In the genomic region with DNA sequence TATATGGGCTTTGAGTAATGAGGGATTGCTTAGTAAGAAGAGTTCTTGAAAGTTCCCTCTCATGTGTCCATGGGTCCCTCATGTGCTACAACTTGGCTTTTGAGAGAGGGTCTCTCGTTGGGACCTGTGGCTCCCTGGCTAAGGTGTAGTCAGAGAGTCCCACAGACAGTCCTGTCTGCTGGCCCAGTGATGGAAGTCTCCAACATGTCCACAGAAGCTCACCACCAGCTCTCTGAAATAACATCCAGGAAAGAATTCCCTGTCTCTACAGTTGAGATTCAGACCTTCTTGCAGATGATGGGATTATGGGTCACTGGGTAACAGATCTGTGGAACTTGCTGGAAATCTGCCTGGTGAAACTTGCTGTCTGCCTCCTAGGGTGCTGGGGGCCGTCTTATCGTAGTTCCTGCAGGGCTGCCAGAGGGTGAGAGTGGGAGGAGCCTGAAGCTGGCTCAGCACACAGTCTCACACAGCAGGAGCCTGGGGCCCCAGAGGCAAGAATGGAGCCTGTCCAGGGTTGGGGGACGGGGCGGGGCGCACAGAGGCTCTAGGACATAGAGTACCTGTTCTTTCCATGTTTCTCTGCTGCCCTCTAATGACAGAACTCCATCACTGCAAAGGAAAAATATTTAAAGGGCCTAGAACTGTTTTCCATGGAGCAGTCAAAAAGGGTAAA, we compare ENCODE assay signal across 8 mouse cellular contexts. TPM values are rescaled to one million over a fixed set of nuclear protein-coding genes. Genes with fewer than 3 reads are reported as not detected.
A peak's percentile ranks its signal among the peaks of the same experiment; 100 is the strongest.
DNase-seq lines count a peak whose midpoint lies in the region; ATAC-seq and TF ChIP-seq lines count a peak whose summit lies in the region.

No protein-coding gene starts in this region.

- no peaks in the 10 kb centered on the region for H3K36me3 ChIP-seq in heart, embryonic 10.5 days
- no peaks in the 10 kb centered on the region for H3K36me3 ChIP-seq in kidney, embryonic 14.5 days (ENCODE audit: control insufficient read depth, insufficient read depth, low read length)

- peak overlapping the region; percentile 75 for H3K27ac ChIP-seq in bone marrow, adult 2 months (ENCODE audit: control insufficient read depth, insufficient read depth, low read depth, low read length, poor library complexity)
- peak overlapping the region; percentile 63 for H3K27ac ChIP-seq in embryonic fibroblast, embryonic 13.5 days (ENCODE audit: insufficient read depth, low read length)
- peak overlapping the region; percentile 86 for H3K27ac ChIP-seq in heart, embryonic 10.5 days
- H3K27ac ChIP-seq in kidney, embryonic 14.5 days (ENCODE audit: low read depth, low read length): no peak overlapping the region

- 0 out of 2 replicates have a peak overlapping the region, but pooled peaks have one; percentile 18 for H3K9ac ChIP-seq in kidney, embryonic 14.5 days (ENCODE audit: low read depth, low read length)

- peaks cover 7% of the 10 kb centered on the region for H3K4me1 ChIP-seq in bone marrow, adult 2 months (ENCODE audit: control insufficient read depth, insufficient read depth, low read length)
- peaks cover 10% of the 10 kb centered on the region for H3K4me1 ChIP-seq in embryonic fibroblast, embryonic 13.5 days (ENCODE audit: control insufficient read depth, insufficient read depth, low read length)
- peaks cover 10% of the 10 kb centered on the region for H3K4me1 ChIP-seq in heart, embryonic 10.5 days
- H3K4me1 ChIP-seq in kidney, embryonic 14.5 days (ENCODE audit: control insufficient read depth, insufficient read depth, low read length): peaks cover 15% of the 10 kb centered on the region; the same call in 1 of the 2 replicates

- peak overlapping the region; percentile 15; the same call in 1 of the 2 replicates for H3K4me2 ChIP-seq in kidney, embryonic 14.5 days (replicated peaks; ENCODE audit: low read depth, low read length)

- peak; percentile 20; the same call in 1 of the 2 replicates for TF ChIP-seq POLR2A in bone marrow, adult 2 months (IDR thresholded peaks at IDR 0.05; ENCODE audit: borderline replicate concordance, control insufficient read depth, low read depth, low read length)
- TF ChIP-seq POLR2A in embryonic fibroblast, embryonic 13.5 days (IDR thresholded peaks at IDR 0.05; ENCODE audit: low read depth, low read length): no peak

- no peaks in the 10 kb centered on the region for H3K9me3 ChIP-seq in heart, embryonic 10.5 days
- no peaks in the 10 kb centered on the region for H3K9me3 ChIP-seq in kidney, embryonic 14.5 days (ENCODE audit: control insufficient read depth, low read length)

- peak; percentile 53 for TF ChIP-seq CTCF in bone marrow, adult 2 months (IDR thresholded peaks at IDR 0.05; ENCODE audit: control insufficient read depth, insufficient read depth, low read length)
- TF ChIP-seq CTCF in embryonic fibroblast, embryonic 13.5 days (IDR thresholded peaks at IDR 0.05; ENCODE audit: borderline replicate concordance, insufficient read depth, low read length): no peak

- no peak overlapping the region for H3K4me3 ChIP-seq in bone marrow, adult 2 months (replicated peaks; ENCODE audit: control insufficient read depth, low read depth, low read length)
- no peak overlapping the region for H3K4me3 ChIP-seq in embryonic fibroblast, embryonic 13.5 days (ENCODE audit: insufficient read depth, low read length)
- H3K4me3 ChIP-seq in heart, embryonic 10.5 days: peak overlapping the region; percentile 35
- H3K4me3 ChIP-seq in kidney, embryonic 14.5 days (ENCODE audit: low read length): no peak overlapping the region

- DNase-seq in 416B (ENCODE audit: low read depth) (peak; percentile 97), liver (peak; percentile 96)
- DNase-seq in heart, embryonic 10.5 days (ENCODE audit: low spot score): peak; percentile 97
- peak; percentile 58 for DNase-seq in monocyte, adult 2 months (ENCODE audit: low read depth in 1 of 2, low spot score in 2 of 2)
- peak; percentile 43 to 64 for DNase-seq in spleen, postnatal 14 days (ENCODE audit: low spot score in 2 of 2)

- WGBS in bone marrow, adult 2 months: 5% methylated on average over 6 of the region's 6 CpGs
- 5% methylated on average over 6 of the region's 6 CpGs for WGBS in heart, embryonic 10.5 days
- WGBS in kidney, embryonic 14.5 days: 11% methylated on average over 6 of the region's 6 CpGs

- 0 out of 2 replicates have a peak, but pooled peaks cover 3% of the 10 kb centered on the region for H3K27me3 ChIP-seq in heart, embryonic 10.5 days (ENCODE audit: insufficient read depth, poor library complexity, severe bottlenecking)
- H3K27me3 ChIP-seq in kidney, embryonic 14.5 days (ENCODE audit: control insufficient read depth, insufficient read depth, low read length): no peaks in the 10 kb centered on the region

- ATAC-seq in kidney, embryonic 14.5 days (ENCODE audit: low FRiP score, low TSS enrichment): peak; percentile 97

RNA-seq across cellular contexts. Expression of a gene that starts 7.3 kb away (rescaled TPM):
- 6.9 and 12.9 TPM in 2 replicates for polyA plus RNA-seq in bone marrow, adult 2 months (2011; ENCODE audit: insufficient read depth, insufficient read length, low replicate concordance, missing spikeins)
- 21.0 and 23.3 TPM in 2 replicates for polyA plus RNA-seq in embryonic fibroblast, embryonic 13.5 days (2011; ENCODE audit: insufficient read length, low read depth, missing spikeins)
- polyA plus RNA-seq in heart, embryonic 10.5 days (2016; fragmentation: Nextera tagmentation; extraction: Ambion mirVana): 14.4 and 15.6 TPM in 2 replicates
- polyA plus RNA-seq in kidney, embryonic 14.5 days (2014; fragmentation: Nextera tagmentation; extraction: Ambion mirVana): 9.6 and 15.7 TPM in 2 replicates

RNA-seq across cellular contexts. Expression of a gene that starts 32.1 kb away (rescaled TPM):
- not detected in 2 replicates for polyA plus RNA-seq in bone marrow, adult 2 months (2011; ENCODE audit: insufficient read depth, insufficient read length, low replicate concordance, missing spikeins)
- polyA plus RNA-seq in embryonic fibroblast, embryonic 13.5 days (2011; ENCODE audit: insufficient read length, low read depth, missing spikeins): not detected in 2 replicates
- not detected in 2 replicates for polyA plus RNA-seq in heart, embryonic 10.5 days (2016; fragmentation: Nextera tagmentation; extraction: Ambion mirVana)
- polyA plus RNA-seq in kidney, embryonic 14.5 days (2014; fragmentation: Nextera tagmentation; extraction: Ambion mirVana): not detected in 2 replicates

RNA-seq across cellular contexts. Expression of a gene that starts 34.9 kb away (rescaled TPM):
- polyA plus RNA-seq in bone marrow, adult 2 months (2011; ENCODE audit: insufficient read depth, insufficient read length, low replicate concordance, missing spikeins): 7.4 and 12.4 TPM in 2 replicates
- 13.2 and 19.5 TPM in 2 replicates for polyA plus RNA-seq in embryonic fibroblast, embryonic 13.5 days (2011; ENCODE audit: insufficient read length, low read depth, missing spikeins)
- polyA plus RNA-seq in heart, embryonic 10.5 days (2016; fragmentation: Nextera tagmentation; extraction: Ambion mirVana): 14.8 and 19.9 TPM in 2 replicates
- 18.3 and 22.9 TPM in 2 replicates for polyA plus RNA-seq in kidney, embryonic 14.5 days (2014; fragmentation: Nextera tagmentation; extraction: Ambion mirVana)

RNA-seq across cellular contexts. Expression of a gene that starts 57.2 kb away (rescaled TPM):
- 3.7 and 3.9 TPM in 2 replicates for polyA plus RNA-seq in bone marrow, adult 2 months (2011; ENCODE audit: insufficient read depth, insufficient read length, low replicate concordance, missing spikeins)
- 23.6 and 24.8 TPM in 2 replicates for polyA plus RNA-seq in embryonic fibroblast, embryonic 13.5 days (2011; ENCODE audit: insufficient read length, low read depth, missing spikeins)
- 8.3 and 9.0 TPM in 2 replicates for polyA plus RNA-seq in heart, embryonic 10.5 days (2016; fragmentation: Nextera tagmentation; extraction: Ambion mirVana)
- 10.1 and 13.6 TPM in 2 replicates for polyA plus RNA-seq in kidney, embryonic 14.5 days (2014; fragmentation: Nextera tagmentation; extraction: Ambion mirVana)
